In the genomic region with DNA sequence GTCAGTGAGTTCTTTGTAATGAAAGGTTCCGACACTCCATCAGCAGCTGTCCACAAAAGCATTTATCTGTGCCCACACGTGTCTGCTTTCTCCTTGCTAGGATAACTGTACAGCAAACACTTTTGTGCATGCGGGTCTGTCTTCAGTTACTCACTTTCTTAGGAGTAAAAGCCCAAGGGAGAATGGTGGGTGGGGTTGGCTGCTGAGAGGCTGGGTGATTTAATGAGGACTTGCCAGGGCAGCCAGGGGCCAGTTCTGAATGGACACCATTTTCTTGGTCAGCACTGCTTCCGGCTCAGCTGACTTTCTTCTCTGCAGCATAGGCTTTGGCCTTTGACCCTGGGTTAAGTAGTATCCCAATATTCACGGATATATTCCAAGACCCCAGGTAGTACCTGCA, we compare ENCODE assay signal across 27 mouse cellular contexts.
"Had no signal": no experiment of that assay in that cellular context is flagged by ENCODE, and none has a peak within 500 bp of the region (broad histone marks: within the 10 kb centered on the region; RNA-seq: fewer than 3 reads in every experiment).

No protein-coding gene starts in this region.

- H3K4me2 ChIP-seq: embryonic facial prominence, embryonic 12.5 days; embryonic facial prominence, embryonic 13.5 days; embryonic facial prominence, embryonic 15.5 days; forebrain, embryonic 12.5 days; forebrain, embryonic 13.5 days; forebrain, embryonic 15.5 days had no signal

- H3K9ac ChIP-seq: embryonic facial prominence, embryonic 12.5 days; embryonic facial prominence, embryonic 13.5 days; embryonic facial prominence, embryonic 15.5 days; forebrain, embryonic 12.5 days; forebrain, embryonic 13.5 days; forebrain, embryonic 15.5 days; forebrain, postnatal 0 days had no signal

- H3K4me1 ChIP-seq: embryonic facial prominence, embryonic 12.5 days; forebrain, embryonic 10.5 days had no signal

- ATAC-seq: forebrain, embryonic 13.5 days; forebrain, embryonic 14.5 days; forebrain, embryonic 15.5 days; forebrain, embryonic 16.5 days; forebrain, postnatal 0 days had no signal

- H3K36me3 ChIP-seq: embryonic facial prominence, embryonic 10.5 days; embryonic facial prominence, embryonic 12.5 days; embryonic facial prominence, embryonic 13.5 days; embryonic facial prominence, embryonic 15.5 days; forebrain, embryonic 10.5 days; forebrain, embryonic 12.5 days; forebrain, embryonic 15.5 days had no signal

- H3K27ac ChIP-seq: embryonic facial prominence, embryonic 10.5 days; embryonic facial prominence, embryonic 12.5 days; embryonic facial prominence, embryonic 13.5 days; embryonic facial prominence, embryonic 15.5 days; forebrain, embryonic 10.5 days; forebrain, embryonic 12.5 days; forebrain, embryonic 13.5 days; forebrain, embryonic 15.5 days; gastrocnemius, adult 2 months; heart, adult 2 months had no signal

- H3K27me3 ChIP-seq: embryonic facial prominence, embryonic 12.5 days; embryonic facial prominence, embryonic 13.5 days; embryonic facial prominence, embryonic 15.5 days; forebrain, embryonic 12.5 days; forebrain, embryonic 13.5 days; forebrain, embryonic 15.5 days had no signal

- H3K9me3 ChIP-seq: embryonic facial prominence, embryonic 10.5 days; embryonic facial prominence, embryonic 12.5 days; embryonic facial prominence, embryonic 13.5 days; embryonic facial prominence, embryonic 15.5 days; forebrain, embryonic 10.5 days; forebrain, embryonic 12.5 days; forebrain, embryonic 13.5 days; forebrain, embryonic 15.5 days had no signal

- DNase-seq: cerebellum, adult 8-10 months; cerebellum, adult 9-10 months; cerebellum, adult 9-11 months; cerebellum, postnatal 10 days; cerebellum, postnatal 14 days; cerebellum, postnatal 25 days; cerebellum, postnatal 36 days; embryo, embryonic 11 days; forebrain, postnatal 0 days; gastrocnemius, adult 2 months; gastrocnemius, postnatal 10 days; gastrocnemius, postnatal 14 days; gastrocnemius, postnatal 25 days; gastrocnemius, postnatal 36 days; heart, adult 18-20 months; heart, adult 2 months had no signal

- H3K4me3 ChIP-seq: embryonic facial prominence, embryonic 10.5 days; embryonic facial prominence, embryonic 12.5 days; embryonic facial prominence, embryonic 13.5 days; embryonic facial prominence, embryonic 15.5 days; erythroblast, embryonic 14.5 days; forebrain, embryonic 10.5 days; forebrain, embryonic 12.5 days; forebrain, embryonic 13.5 days; forebrain, embryonic 15.5 days; gastrocnemius, adult 2 months; heart, adult 2 months had no signal
